Mouse (Mus musculus): ENCODE measurements at regions not wholly inside any gene's neighbourhood (a gene's known extent, or its start where the extent isn't known, plus 50 kb on each side); places are given as distances from the start of the nearest gene placed in this dataset.

DNA sequence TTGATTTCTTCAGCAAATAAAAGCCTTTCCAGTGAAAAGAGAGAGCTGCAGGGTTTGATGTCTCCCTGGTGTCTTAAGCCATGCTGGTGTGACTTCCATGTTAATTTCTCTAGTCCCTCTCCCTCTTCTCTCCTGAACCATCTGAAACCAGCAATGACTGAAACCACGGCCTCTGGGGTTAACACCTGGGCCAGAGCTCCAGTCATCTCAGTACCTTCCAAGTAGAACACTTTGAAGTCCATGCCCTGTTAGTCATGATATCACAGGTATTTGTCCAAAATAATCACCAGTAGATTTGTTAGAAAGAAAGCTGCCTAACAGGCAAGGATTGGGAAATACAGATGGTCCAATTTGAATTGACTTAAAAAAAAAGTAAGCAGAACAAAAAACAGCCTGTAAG, 56.8 kb upstream of the Lhx8 start:
- no peak for TF ChIP-seq GATA1 (IDR thresholded peaks at IDR 0.05; ENCODE audit: borderline replicate concordance, low read length)
- TF ChIP-seq FLI1 (IDR thresholded peaks at IDR 0.05; ENCODE audit: low read length): no peak

Data from megakaryocyte, embryonic 14.5 days (primary cell).